Mouse (Mus musculus): ENCODE measurements at regions not wholly inside any gene's neighbourhood (a gene's known extent, or its start where the extent isn't known, plus 50 kb on each side); places are given as distances from the start of the nearest gene placed in this dataset.
A peak's percentile ranks its signal among the peaks of the same experiment; 100 is the strongest.

DNA sequence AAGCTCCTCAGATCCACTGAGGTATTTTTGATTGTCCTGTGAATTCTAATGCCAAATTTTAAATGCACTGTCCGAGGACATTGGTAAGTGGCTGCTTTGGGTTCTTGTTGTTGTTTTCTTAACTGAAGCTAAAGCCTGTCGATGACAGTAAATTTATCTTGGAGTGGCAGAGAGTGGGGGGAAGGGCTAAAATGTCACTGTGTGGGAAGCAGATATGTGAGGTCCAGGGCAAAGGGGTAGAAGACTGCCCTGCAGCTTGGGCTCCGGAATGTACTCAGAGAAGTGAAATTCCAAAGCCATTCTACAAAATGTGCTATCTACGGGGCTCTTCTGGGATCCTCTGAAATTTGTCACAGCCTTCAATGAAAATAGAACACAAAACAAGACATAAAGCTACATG lies 159.3 kb upstream of the Tmtc1 start:
- DNase-seq: no peak
- intact Hi-C loops (cut with DNase I): no loop called here

DNA sequence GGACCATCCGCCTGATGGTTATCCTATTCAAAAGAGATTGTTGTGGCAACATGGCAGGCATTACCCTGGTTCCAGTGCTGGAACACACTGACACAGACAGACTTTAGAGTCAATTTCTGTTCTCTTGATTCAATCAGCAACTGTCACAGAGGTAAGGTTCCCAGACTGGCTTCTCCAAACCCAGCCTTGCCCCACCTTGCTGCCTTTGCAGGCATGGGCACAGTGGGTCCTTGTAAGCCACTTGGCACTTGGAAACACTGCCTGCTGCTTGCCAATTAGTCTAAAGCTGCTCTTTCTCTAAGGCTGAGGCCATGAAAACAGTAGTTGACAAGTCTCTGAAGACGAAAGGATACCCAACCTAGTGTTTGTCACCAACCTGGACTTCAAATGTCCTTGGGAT lies 158.7 kb upstream of the Tmtc1 start:
- DNase-seq: no peak
- intact Hi-C loops (cut with DNase I): no loop called here

GRCm38 (mm10) chr6:148600934-148601333 lies 156.7 kb upstream of the Tmtc1 start:
- intact Hi-C loops (cut with DNase I): no loop called here
- no peak for DNase-seq

GRCm38 (mm10) chr6:148599473-148599872 lies 155.3 kb upstream of the Tmtc1 start:
- no peak for DNase-seq
- intact Hi-C loops (cut with DNase I): no loop called here

DNA sequence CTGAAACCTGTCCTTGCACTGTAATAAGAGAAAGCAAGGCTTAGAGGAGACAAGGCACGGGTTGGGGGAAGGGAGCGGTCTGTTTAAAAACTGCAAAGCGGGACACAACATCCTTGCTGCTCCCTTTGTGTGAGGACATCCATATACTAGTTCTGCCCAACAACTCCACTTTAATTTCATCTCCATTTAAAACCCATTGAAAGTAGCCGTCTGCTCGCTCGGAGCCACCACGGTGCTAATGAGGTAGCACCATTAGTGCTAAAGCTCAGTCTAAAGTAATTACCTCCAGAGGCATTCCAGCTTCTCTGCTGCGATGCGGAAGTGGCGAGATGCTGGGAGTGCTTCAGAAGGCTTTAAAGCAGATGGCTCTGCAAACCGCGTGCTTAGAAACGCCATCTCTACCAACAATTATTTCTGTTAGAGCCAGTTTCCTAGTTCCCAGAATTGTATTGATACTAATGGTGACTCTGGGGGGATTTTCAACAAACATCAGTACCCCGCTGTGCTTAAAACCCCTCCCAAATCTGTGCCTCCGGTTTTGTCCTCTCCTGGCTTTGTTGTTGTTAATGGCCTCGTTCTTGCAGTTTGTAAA lies 154.7 kb upstream of the Tmtc1 start:
- peak in 1 of 2 experiments; percentile 8 for DNase-seq
- intact Hi-C loops (cut with DNase I): no loop called here

- no peak for DNase-seq
- intact Hi-C loops (cut with DNase I): no loop called here
Observed at GRCm38 (mm10) chr6:148595009-148595770, 151.0 kb upstream of the Tmtc1 start.

DNA sequence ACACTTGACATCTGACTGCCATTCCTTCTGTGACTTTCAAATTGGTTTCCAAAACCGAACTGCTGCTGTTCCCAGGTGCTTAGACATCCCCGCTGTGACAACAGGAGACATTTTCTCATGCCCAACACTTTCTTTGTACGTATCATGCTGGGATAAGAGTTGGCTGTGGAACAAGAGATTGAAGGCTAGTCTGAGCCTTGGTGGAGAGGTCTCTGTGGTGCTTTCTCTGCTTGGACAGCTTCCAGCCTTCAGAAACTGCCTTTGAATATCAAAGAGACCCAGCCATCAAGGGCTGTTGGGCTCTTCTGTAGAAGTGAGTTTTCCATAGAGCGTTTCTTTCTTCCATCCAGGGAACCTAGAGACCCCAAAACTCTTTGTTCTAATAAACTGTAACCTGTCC lies 144.8 kb upstream of the Tmtc1 start:
- intact Hi-C loops (cut with DNase I): no loop called here
- DNase-seq: no peak

DNA sequence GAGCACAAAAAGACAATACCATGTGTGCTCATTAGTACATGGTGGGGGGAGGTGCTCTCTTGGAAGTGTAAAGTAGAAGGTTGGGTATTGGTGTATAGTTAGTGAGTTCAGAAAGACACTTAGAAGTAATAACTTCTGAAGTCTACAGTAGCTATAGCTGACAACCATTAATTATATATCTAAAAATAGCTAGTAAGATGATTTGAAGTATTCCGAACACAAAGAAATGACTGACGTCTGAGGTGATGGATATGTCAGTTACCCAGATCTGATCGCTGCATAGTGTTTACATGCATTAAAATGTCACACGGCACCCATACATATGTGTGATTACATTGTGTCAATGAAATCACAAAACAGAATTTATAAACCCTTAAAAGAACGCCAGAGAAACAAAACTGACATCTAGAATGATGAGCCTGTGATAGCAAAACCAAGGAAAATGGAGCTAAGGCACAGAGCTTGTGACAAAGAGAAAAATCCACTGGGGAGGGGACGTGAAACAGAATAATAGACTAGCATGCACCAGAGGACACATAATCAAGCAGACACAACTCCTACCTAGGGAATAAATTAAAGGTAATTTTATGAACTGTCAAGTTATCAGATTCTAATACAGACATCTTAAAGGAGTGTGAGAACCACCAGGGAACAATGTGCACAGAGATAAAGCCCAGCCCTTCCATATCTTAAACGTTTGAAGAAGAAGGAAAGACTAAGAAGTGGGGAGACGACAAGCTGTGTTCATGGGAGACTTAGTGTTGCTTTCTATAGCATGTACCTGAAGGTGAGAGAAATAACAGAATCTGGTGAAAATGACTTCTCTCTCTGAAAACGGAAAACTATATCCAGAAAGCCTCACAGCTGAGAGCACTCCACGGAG lies 142.5 kb upstream of the Tmtc1 start:
- no peak for DNase-seq
- intact Hi-C loops (cut with DNase I): no loop called here

DNA sequence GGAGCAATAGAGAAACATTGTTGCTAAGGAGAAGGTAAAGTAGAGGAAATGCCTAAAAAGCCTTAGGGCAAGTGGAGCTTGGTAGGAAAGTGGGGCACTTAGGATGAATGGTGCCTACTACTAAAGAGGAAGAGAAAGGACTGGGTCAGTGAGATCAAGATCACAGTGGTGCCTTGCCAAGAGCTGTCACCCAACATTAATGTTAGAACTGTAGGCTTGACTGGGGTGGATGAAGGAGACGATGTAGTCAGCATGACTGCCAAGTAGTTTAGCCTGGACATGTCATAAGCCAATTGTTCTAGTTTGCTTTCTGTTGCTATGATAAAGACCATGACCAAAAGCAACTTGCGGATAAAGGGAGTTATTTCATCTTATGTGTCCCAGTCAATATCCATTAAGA lies 139.9 kb upstream of the Tmtc1 start:
- intact Hi-C loops (cut with DNase I): no loop called here
- DNase-seq: no peak

GRCm38 (mm10) chr6:148578281-148578680 lies 134.1 kb upstream of the Tmtc1 start:
- DNase-seq: no peak
- intact Hi-C loops (cut with DNase I): no loop called here

DNA sequence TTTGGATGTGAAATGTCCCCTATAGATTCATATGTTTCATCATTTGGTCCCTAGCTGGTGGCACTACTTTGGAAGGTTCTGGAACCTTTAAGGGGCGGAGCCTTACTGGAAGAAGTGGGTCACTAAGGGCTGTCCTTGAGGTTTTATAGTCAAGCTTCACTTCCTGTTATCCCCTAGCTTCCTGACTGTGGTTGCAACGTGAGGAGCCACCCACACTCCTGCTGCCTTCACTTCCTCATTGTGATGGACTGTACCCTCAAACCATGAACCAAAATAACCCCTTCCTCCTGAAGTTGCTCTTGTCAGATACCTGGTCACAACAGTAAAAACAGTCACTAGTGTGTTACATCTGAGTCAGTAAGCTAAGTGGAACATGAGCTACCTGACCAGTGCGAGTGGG lies 133.5 kb upstream of the Tmtc1 start:
- DNase-seq: no peak
- intact Hi-C loops (cut with DNase I): no loop called here

- no peak for DNase-seq
- intact Hi-C loops (cut with DNase I): no loop called here
Observed at GRCm38 (mm10) chr6:148574742-148575453, 130.7 kb upstream of the Tmtc1 start.

- DNase-seq: no peak
- intact Hi-C loops (cut with DNase I): no loop called here
Observed at GRCm38 (mm10) chr6:148572201-148572600, 128.0 kb upstream of the Tmtc1 start.

DNA sequence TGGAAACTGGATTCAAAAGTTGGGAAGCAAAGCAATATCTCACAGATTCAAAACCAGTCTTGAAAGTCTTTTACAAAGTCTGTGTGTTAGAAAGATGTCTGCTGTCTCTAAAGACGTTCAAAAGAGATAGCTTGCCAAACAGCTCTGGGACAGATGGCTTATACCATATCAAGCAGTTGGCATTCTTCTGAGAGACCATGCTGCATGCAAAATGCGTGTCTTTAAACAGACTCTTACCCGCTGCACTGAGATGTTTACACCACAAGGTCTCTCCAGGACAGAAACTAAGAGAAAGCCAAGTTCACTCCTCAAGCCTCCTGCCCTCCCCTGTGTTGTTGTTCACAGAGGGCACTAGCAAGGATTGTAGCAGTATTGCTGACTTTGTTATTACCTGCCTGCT lies 127.5 kb upstream of the Tmtc1 start:
- no peak for DNase-seq
- intact Hi-C loops (cut with DNase I): no loop called here

- intact Hi-C loops (cut with DNase I): no loop called here
- DNase-seq: no peak
Observed at GRCm38 (mm10) chr6:148564146-148564545, 120.0 kb upstream of the Tmtc1 start.

GRCm38 (mm10) chr6:148562206-148562708 lies 118.1 kb upstream of the Tmtc1 start:
- intact Hi-C loops (cut with DNase I): no loop called here
- DNase-seq: no peak

GRCm38 (mm10) chr6:148556484-148556871 lies 112.3 kb upstream of the Tmtc1 start:
- peak; percentile 22 to 24 for DNase-seq
- intact Hi-C loops (cut with DNase I): no loop called here

GRCm38 (mm10) chr6:148555651-148556483 lies 111.7 kb upstream of the Tmtc1 start:
- intact Hi-C loops (cut with DNase I): no loop called here
- peak; percentile 19 to 24 for DNase-seq

DNA sequence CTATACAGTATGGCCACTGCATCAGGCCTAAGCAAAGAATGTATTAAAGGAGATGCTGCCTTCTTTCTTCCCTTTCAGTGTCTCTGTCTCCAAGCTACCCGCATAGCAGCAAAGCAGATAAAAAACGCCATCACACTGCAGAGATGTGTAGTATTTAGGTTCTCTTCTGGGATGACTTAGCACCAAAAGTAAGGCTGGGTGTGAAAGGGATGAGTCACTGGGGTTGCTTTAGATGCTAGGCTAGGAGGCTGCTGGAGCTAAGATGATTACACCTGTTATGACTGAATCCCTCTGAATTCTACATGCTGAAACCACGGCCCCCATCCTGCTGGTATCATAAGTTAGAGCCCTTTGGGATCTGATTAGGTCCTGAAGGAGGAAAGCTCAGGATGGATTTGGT lies 110.3 kb upstream of the Tmtc1 start:
- intact Hi-C loops (cut with DNase I): no loop called here
- no peak for DNase-seq

- intact Hi-C loops (cut with DNase I): no loop called here
- peak; percentile 10 to 22 for DNase-seq
Observed at GRCm38 (mm10) chr6:148553616-148554015, 109.4 kb upstream of the Tmtc1 start.
